Mouse (Mus musculus) limb, embryonic 14.5 days (tissue): ENCODE measurements around the gene Pdcd5. TPM values are rescaled to one million over a fixed set of nuclear protein-coding genes. Genes with fewer than 3 reads are reported as not detected.

ENCODE experiments used
- ATAC-seq: fragments of 200-750 bp; cut with Nextera tagmentation; 2 replicates; pipeline ENCODE4 v1.8.0; 2017; ENCODE audit warnings: low read depth, moderate number of reproducible peaks, moderate TSS enrichment; ENCODE audit not compliant: low FRiP score
- DNase-seq: peaks from one replicate; pipeline ENCODE4 v3.0.0-alpha.2; 2015; ENCODE audit warnings: low spot score
- H3K27ac ChIP-seq: fragments of 300-500 bp; sonication (generic); replicated peaks from 2 replicates; pipeline ENCODE4 v1.5.1; 2014; ENCODE audit warnings: low read depth, mild to moderate bottlenecking, low read length, moderate library complexity, mixed read lengths
- H3K27me3 ChIP-seq: fragments of 300-500 bp; sonication (generic); 2 replicates; pipeline ENCODE4 v1.6.1; 2014; ENCODE audit warnings: low read length, mixed read lengths; ENCODE audit not compliant: control insufficient read depth, insufficient read depth
- H3K36me3 ChIP-seq: fragments of 300-500 bp; sonication (generic); 2 replicates; pipeline ENCODE4 v1.6.1; 2014; ENCODE audit warnings: mild to moderate bottlenecking, low read length, moderate library complexity, mixed read lengths; ENCODE audit not compliant: control insufficient read depth, insufficient read depth
- H3K4me1 ChIP-seq: fragments of 300-500 bp; sonication (generic); 2 replicates; pipeline ENCODE4 v1.6.1; 2014; ENCODE audit warnings: antibody characterized with exemption, low read length, mixed read lengths; ENCODE audit not compliant: control insufficient read depth, insufficient read depth
- H3K4me2 ChIP-seq: fragments of 300-500 bp; sonication (generic); replicated peaks from 2 replicates; pipeline ENCODE4 v1.6.1; 2014; ENCODE audit warnings: low read depth, mild to moderate bottlenecking, low read length, moderate library complexity; ENCODE audit not compliant: severe bottlenecking
- H3K4me3 ChIP-seq: fragments of 300-500 bp; sonication (generic); replicated peaks from 2 replicates; pipeline ENCODE4 v1.5.1; 2014; ENCODE audit warnings: low read length
- H3K9ac ChIP-seq: fragments of 300-500 bp; sonication (generic); 2 replicates; pipeline ENCODE4 v1.6.1; 2014; ENCODE audit warnings: mild to moderate bottlenecking, low read depth, low read length, moderate library complexity; ENCODE audit not compliant: severe bottlenecking
- H3K9me3 ChIP-seq: fragments of 300-500 bp; sonication (generic); 2 replicates; pipeline ENCODE4 v1.6.1; 2016; ENCODE audit warnings: low read length; ENCODE audit not compliant: control insufficient read depth
- POLR2A ChIP-seq: fragments of 200-500 bp; IDR thresholded peaks from 2 replicates; pipeline ENCODE4 v1.8.0; 2012; ENCODE audit warnings: inconsistent platforms, mild to moderate bottlenecking, moderate library complexity, borderline replicate concordance; ENCODE audit not compliant: insufficient read depth, insufficient read length; ENCODE audit errors: extremely low read depth
- WGBS: fragments of 180-500 bp; shearing (Covaris S2); extraction: QIAGEN DNeasy Blood & Tissue Kit; methylation state at CpG from one replicate; pipeline ENCODE4 v1.1.7; 2014; 5-methylcytosine and 5-hydroxymethylcytosine counted together
- polyA plus RNA-seq, 2 experiments: library from polyadenylated mRNA; depleted of rRNA in 1 of 2; stranded (reverse) in 1 of 2; unstranded in 1 of 2; fragments of >200 nt; fragmentation: Nextera tagmentation in 1 of 2; extraction: Ambion mirVana in 1 of 2; gene quantifications; 2 replicates each; pipeline versions ENCODE4 v1.2.1 to v1.2.3; 2012 to 2014

Gene Pdcd5
- polyA plus RNA-seq, 2 experiments, result 201 to 293 TPM

DNA sequence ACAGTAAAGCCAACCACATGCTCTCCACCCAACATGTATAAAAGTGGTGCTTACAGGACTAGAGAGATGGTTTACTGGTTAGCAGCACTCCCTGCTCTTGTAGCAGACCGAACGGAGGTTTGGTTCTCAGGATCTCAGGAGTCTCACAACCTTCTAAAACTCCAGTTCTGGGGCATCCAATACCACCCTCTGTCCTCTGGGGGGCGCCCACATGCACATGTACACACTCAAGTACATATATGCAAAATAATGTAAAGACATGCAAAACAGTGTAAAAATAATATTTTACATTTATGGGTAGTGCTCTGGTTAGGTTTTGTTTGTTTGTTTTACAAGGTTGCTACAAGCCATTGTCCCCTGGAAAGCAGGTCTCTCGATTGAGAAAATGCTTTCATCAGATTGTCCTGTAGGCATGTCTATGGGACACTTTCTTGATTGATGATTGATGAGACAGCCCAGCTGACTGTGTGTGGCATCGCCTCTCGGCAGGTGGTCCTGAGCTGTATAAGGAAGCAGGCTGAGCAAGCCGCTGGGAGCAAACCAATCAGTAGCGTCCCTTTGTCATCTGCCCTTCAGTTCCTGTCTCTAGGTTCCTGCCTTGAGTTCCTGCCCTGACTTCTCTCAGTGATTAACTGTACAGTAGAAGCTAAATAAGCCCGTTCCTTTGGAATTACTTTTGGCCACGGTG, 4.4 kb upstream of the Pdcd5 start:
- no peak overlapping the region for H3K4me3 ChIP-seq
- WGBS, result 83% methylated on average over 10 of the region's 10 CpGs

GRCm38 (mm10) chr7:35650716-35651410, 3.5 kb upstream of the Pdcd5 start:
- DNase-seq (no peak), ATAC-seq (no peak)
- Histone ChIP-seq H3K4me1 (no peaks in the 10 kb centered on the region; the same call in 1 of the 2 replicates), H3K9ac (no peak overlapping the region), H3K4me2 (no peak overlapping the region), H3K4me3 (no peak overlapping the region), H3K36me3 (peaks cover under 1% of the 10 kb centered on the region; the same call in 1 of the 2 replicates), H3K27me3 (no peaks in the 10 kb centered on the region), H3K9me3 (no peaks in the 10 kb centered on the region), H3K27ac (no peak overlapping the region)
- no peak for TF ChIP-seq POLR2A
- WGBS, result 81% methylated on average over 11 of the region's 11 CpGs

More for the DNA sequence above, 4.4 kb upstream of the Pdcd5 start:
- Histone ChIP-seq H3K4me2 (no peak overlapping the region), H3K36me3 (no peaks in the 10 kb centered on the region), H3K4me1 (no peaks in the 10 kb centered on the region), H3K9ac (no peak overlapping the region), H3K9me3 (no peaks in the 10 kb centered on the region), H3K27me3 (no peaks in the 10 kb centered on the region), H3K27ac (no peak overlapping the region)
- DNase-seq (no peak), ATAC-seq (no peak)
- TF ChIP-seq POLR2A, result no peak

DNA sequence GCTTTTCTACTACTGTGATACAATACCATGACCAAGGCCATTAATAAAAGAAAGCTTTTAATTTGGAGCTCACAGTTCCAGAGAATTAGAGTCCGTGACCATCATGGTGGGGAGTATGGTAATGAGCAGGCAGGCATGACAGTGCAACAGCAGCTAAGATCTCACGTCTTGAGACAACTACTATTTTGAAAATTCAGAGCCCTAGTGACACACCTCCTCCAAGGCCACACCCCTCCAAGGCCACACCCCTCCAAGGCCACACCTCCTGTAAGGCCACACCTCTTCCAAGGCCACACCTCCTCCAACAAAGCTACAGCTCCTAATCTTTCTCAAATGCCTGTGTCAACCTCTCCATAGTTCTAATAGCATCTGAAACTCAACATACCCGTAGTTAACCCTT, 1.8 kb upstream of the Pdcd5 start:
- Histone ChIP-seq H3K4me1 (no peaks in the 10 kb centered on the region; the same call in 1 of the 2 replicates), H3K9me3 (no peaks in the 10 kb centered on the region), H3K9ac (no peak overlapping the region), H3K27me3 (no peaks in the 10 kb centered on the region), H3K4me2 (no peak overlapping the region), H3K4me3 (no peak overlapping the region), H3K36me3 (peaks cover 18% of the 10 kb centered on the region), H3K27ac (no peak overlapping the region)
- 44% methylated on average over 3 of the region's 3 CpGs for WGBS
- ATAC-seq, result no peak
- DNase-seq, result no peak
- no peak for TF ChIP-seq POLR2A

- H3K4me1 ChIP-seq, result no peaks in the 10 kb centered on the region; the same call in 1 of the 2 replicates
- DNase-seq (no peak), ATAC-seq (no peak)
- WGBS, result 64% methylated on average over 9 of the region's 9 CpGs
- peaks cover 24% of the 10 kb centered on the region for H3K36me3 ChIP-seq
- H3K4me3 ChIP-seq, result no peak overlapping the region
- no peaks in the 10 kb centered on the region for H3K27me3 ChIP-seq
- no peak overlapping the region for H3K9ac ChIP-seq
- no peak for TF ChIP-seq POLR2A
- no peak overlapping the region for H3K27ac ChIP-seq
- H3K4me2 ChIP-seq, result no peak overlapping the region
- H3K9me3 ChIP-seq, result no peaks in the 10 kb centered on the region
Observed at GRCm38 (mm10) chr7:35648239-35649069, 1.1 kb upstream of the Pdcd5 start.

DNA sequence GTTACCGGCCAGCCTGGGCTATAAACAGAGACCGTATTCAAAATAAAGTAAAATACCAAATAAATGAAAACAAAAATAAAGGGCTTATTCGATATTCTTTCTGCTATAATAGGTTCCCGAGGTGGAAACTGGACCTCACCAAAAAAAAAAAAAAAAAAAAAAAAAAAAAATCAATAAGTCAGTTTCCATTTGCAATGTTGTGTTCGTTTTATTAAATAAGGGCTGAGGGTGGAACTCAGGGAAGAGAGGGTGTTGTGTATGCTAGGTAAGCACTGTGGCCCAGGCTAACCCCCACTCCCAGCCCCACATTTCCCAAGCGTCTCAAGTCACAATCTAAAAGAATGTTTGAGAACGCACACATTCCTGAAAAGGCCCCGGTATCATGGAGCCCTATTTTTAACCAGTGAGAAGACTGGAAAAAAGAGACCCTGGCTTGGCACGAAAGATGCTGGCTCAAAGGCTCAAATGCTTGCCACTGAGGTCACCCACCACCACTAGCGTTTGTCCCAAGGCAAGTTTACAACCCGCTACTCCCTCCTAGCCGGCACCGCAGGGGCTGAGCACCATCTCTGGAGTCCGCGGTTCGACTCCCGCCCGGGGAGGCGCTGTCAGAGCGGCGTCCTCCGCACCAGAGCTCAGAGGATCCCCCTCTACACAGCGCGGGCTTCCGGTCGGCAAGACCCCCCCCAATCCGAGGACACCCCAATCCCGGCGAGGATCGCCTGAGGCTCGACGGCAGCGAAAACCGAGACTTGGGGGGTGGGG, 822 bp downstream of the Pdcd5 start:
- Histone ChIP-seq H3K4me2 (peak overlapping the region; percentile 62), H3K4me3 (peak overlapping the region; percentile 93), H3K9me3 (no peaks in the 10 kb centered on the region), H3K9ac (peak overlapping the region; percentile 95), H3K36me3 (peaks cover 42% of the 10 kb centered on the region), H3K27me3 (no peaks in the 10 kb centered on the region), H3K27ac (peak overlapping the region; percentile 72), H3K4me1 (no peaks in the 10 kb centered on the region; the same call in 1 of the 2 replicates)
- ATAC-seq, result peak; percentile 13; the same call in 1 of the 2 replicates
- TF ChIP-seq POLR2A, result no peak
- 10% methylated on average over 26 of the region's 34 CpGs for WGBS
- DNase-seq, result peak; percentile 28
